Mouse (Mus musculus) lung, postnatal 25 days (tissue): ENCODE measurements around the gene M1ap.
A peak's percentile ranks its signal among the peaks of the same experiment; 100 is the strongest.

Source experiments
- DNase-seq: peaks from one replicate; pipeline ENCODE4 v3.0.0; 2022; ENCODE audit warnings: low spot score

The M1ap gene

GRCm38 (mm10) chr6:82946651-82947050 is at the start of gene M1ap:
TSS of gene M1ap (plus strand) at chr6:82946902.
- DNase-seq, result no peak

- DNase-seq, result no peak
Measured at GRCm38 (mm10) chr6:82897311-82897710, 49.4 kb upstream of the M1ap start.

- DNase-seq, result no peak
Measured at GRCm38 (mm10) chr6:82898227-82898626, 48.5 kb upstream of the M1ap start.

GRCm38 (mm10) chr6:82898745-82899144 is 48.0 kb upstream of the M1ap start:
- DNase-seq, result no peak

GRCm38 (mm10) chr6:82902559-82902958 is 44.1 kb upstream of the M1ap start:
- DNase-seq, result no peak

GRCm38 (mm10) chr6:82906985-82907384 is 39.7 kb upstream of the M1ap start:
- DNase-seq, result no peak

GRCm38 (mm10) chr6:82908034-82908433 is 38.7 kb upstream of the M1ap start:
- no peak for DNase-seq

GRCm38 (mm10) chr6:82909136-82909855 is 37.4 kb upstream of the M1ap start:
- peak; percentile 34 for DNase-seq

- no peak for DNase-seq
Measured at GRCm38 (mm10) chr6:82911303-82911702, 35.4 kb upstream of the M1ap start.

- DNase-seq, result peak; percentile 29
Measured at GRCm38 (mm10) chr6:82913336-82914247, 33.1 kb upstream of the M1ap start.

GRCm38 (mm10) chr6:82915889-82916288 is 30.8 kb upstream of the M1ap start:
- peak; percentile 68 for DNase-seq

GRCm38 (mm10) chr6:82916459-82916858 is 30.2 kb upstream of the M1ap start:
- DNase-seq, result no peak

GRCm38 (mm10) chr6:82917076-82917777 is 29.5 kb upstream of the M1ap start:
- no peak for DNase-seq

GRCm38 (mm10) chr6:82917778-82918129 is 28.9 kb upstream of the M1ap start:
- peak; percentile 37 for DNase-seq

GRCm38 (mm10) chr6:82918371-82918770 is 28.3 kb upstream of the M1ap start:
- DNase-seq, result no peak

GRCm38 (mm10) chr6:82919520-82919919 is 27.2 kb upstream of the M1ap start:
- DNase-seq, result no peak

GRCm38 (mm10) chr6:82921426-82922224 is 25.1 kb upstream of the M1ap start:
- DNase-seq, result no peak

GRCm38 (mm10) chr6:82925005-82925404 is 21.7 kb upstream of the M1ap start:
- no peak for DNase-seq

- DNase-seq, result no peak
Measured at GRCm38 (mm10) chr6:82926106-82926505, 20.6 kb upstream of the M1ap start.

- no peak for DNase-seq
Measured at GRCm38 (mm10) chr6:82926528-82926927, 20.2 kb upstream of the M1ap start.

- no peak for DNase-seq
Measured at GRCm38 (mm10) chr6:82927617-82928016, 19.1 kb upstream of the M1ap start.
